In the genomic region with DNA sequence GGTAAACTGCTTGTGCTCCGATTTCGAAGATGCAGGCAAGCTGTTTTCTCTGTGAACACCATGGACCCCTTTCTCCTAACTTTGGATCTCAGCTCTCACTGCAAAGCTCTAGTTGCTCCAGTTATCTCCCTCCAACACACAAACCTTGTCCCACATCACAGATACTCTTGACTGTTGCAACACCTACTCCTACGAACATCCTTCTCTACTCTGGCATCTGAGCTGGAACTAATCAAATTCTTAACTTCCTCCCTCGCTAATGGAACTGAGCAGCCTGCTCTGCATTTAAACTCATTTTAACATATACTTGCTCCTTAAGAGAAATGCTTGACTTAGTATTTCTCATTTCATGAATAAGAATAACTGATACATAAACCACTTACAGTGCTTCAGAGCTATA, we compare ENCODE assay signal across 22 mouse cellular contexts. TPM values are rescaled to one million over a fixed set of nuclear protein-coding genes. Genes with fewer than 3 reads are reported as not detected.
DNase-seq lines count a peak whose midpoint lies in the region; ATAC-seq lines count a peak whose summit lies in the region.
"Had no signal": no experiment of that assay in that cellular context is flagged by ENCODE, and none has a peak within 500 bp of the region (broad histone marks: within the 10 kb centered on the region; RNA-seq: fewer than 3 reads in every experiment).

No protein-coding gene starts in this region.

- intact Hi-C loops in left cerebral cortex, postnatal 10 days (cut with DNase I), result no loop called here

- ATAC-seq in frontal cortex, adult (ENCODE audit: low TSS enrichment), result peak; percentile 98
- ATAC-seq: activated CD4-positive, CD25-positive, alpha-beta regulatory T cell, adult 4 months; forebrain, embryonic 14.5 days; forebrain, postnatal 0 days had no signal

- no peak for DNase-seq in frontal cortex, postnatal 10 days (ENCODE audit: low spot score in 2 of 2)
- DNase-seq in left cerebral cortex, adult 11 months (ENCODE audit: low spot score), result peak; percentile 8
- DNase-seq in left cerebral cortex, postnatal 10 days (ENCODE audit: extremely low spot score in 1 of 2, low spot score in 2 of 2), result no peak
- DNase-seq in right cerebral cortex, adult 18-20 months, result peak; percentile 19
- no peak for DNase-seq in right cerebral cortex, postnatal 14 days
- DNase-seq in spleen, postnatal 4 days (ENCODE audit: low spot score in 2 of 2), result no peak
- DNase-seq: adrenal gland, postnatal 10 days; adrenal gland, postnatal 36 days; cerebellum, adult 11 months; cerebellum, adult 2 months; cerebellum, adult 9-11 months; cerebellum, postnatal 25 days; forebrain, postnatal 0 days; gastrocnemius, adult 2 months; gastrocnemius, postnatal 14 days; heart, adult 11 months had no signal

RNA-seq across cellular contexts. Expression of gene Ros1, which starts 9.1 kb away (rescaled TPM):
- not detected for total RNA-seq in left cerebral cortex, postnatal 10 days (2021)
- total RNA-seq: common myeloid progenitor, adult 5-6 weeks; forebrain, postnatal 0 days; heart, postnatal 25 days; hematopoietic stem cell, adult 5-6 weeks had no signal

RNA-seq across cellular contexts. Expression of gene Dcbld1, which starts 47.5 kb away (rescaled TPM):
- total RNA-seq in left cerebral cortex, postnatal 10 days (2021), result 1 to 10 TPM; 8.4 to 9.5 TPM
- total RNA-seq: common myeloid progenitor, adult 5-6 weeks had no signal

Comparison
In these comparisons a context has a peak if more than half of its experiments do, and no peak if none do; other contexts are left out.
1. DNase-seq: peak in left cerebral cortex, adult 11 months (single experiment) and right cerebral cortex, adult 18-20 months (single experiment); none in frontal cortex, postnatal 10 days (0 of 2), left cerebral cortex, postnatal 10 days (0 of 2), right cerebral cortex, postnatal 14 days (single experiment) and spleen, postnatal 4 days (0 of 2).